Mouse (Mus musculus) myocyte (in vitro differentiated cells): Measurements from ENCODE around the gene Mapk1ip1.

Source experiments
- CEBPB ChIP-seq: IDR thresholded peaks from 2 replicates; pipeline ENCODE4 v1.6.1; 2011; ENCODE audit warnings: mild to moderate bottlenecking, moderate library complexity; ENCODE audit not compliant: poor library complexity, insufficient read depth, severe bottlenecking
- MAX ChIP-seq: IDR thresholded peaks from one replicate; pipeline ENCODE4 v1.6.1; 2011; ENCODE audit warnings: low read depth, mild to moderate bottlenecking, control low read depth
- MYOD1 ChIP-seq, 3 experiments: IDR thresholded peaks; one replicate each; pipeline ENCODE4 v1.6.1; 2011; ENCODE audit warnings: control low read depth in 2 of 3, low read depth in 2 of 3, mild to moderate bottlenecking in 2 of 3, moderate library complexity in 1 of 3; ENCODE audit not compliant: insufficient read length in 2 of 3, control insufficient read depth in 1 of 3
- MYOG ChIP-seq, 3 experiments: IDR thresholded peaks; one replicate each; pipeline ENCODE4 v1.6.1; 2011; ENCODE audit warnings: control low read depth in 2 of 3, low read depth in 2 of 3, mild to moderate bottlenecking in 2 of 3; ENCODE audit not compliant: insufficient read length in 2 of 3, control insufficient read depth in 1 of 3, insufficient read depth in 1 of 3
- POLR2A ChIP-seq: IDR thresholded peaks from one replicate; pipeline ENCODE4 v1.6.1; 2011; ENCODE audit warnings: low read depth, mild to moderate bottlenecking, control low read depth, moderate library complexity; ENCODE audit not compliant: insufficient read length
- POLR2AphosphoS2 ChIP-seq: IDR thresholded peaks from one replicate; pipeline ENCODE4 v1.6.1; 2011; ENCODE audit warnings: low read depth, control low read depth; ENCODE audit not compliant: insufficient read length
- REST ChIP-seq: IDR thresholded peaks from one replicate; pipeline ENCODE4 v1.6.1; 2011; ENCODE audit warnings: mild to moderate bottlenecking, control low read depth, moderate library complexity; ENCODE audit not compliant: insufficient read depth, insufficient read length
- TCF12 ChIP-seq: IDR thresholded peaks from one replicate; pipeline ENCODE4 v1.6.1; 2011; ENCODE audit warnings: mild to moderate bottlenecking, control low read depth; ENCODE audit not compliant: poor library complexity, insufficient read depth, severe bottlenecking
- USF1 ChIP-seq: IDR thresholded peaks from one replicate; pipeline ENCODE4 v1.6.1; 2011; ENCODE audit warnings: low read depth, mild to moderate bottlenecking, control low read depth, moderate library complexity

- TF ChIP-seq POLR2A (no peak), POLR2AphosphoS2 (no peak), USF1 (no peak), MYOD1 (IDR thresholded peaks at IDR 0.05; ENCODE audit: control insufficient read depth in 1 of 3, insufficient read length in 2 of 3, low read depth in 2 of 3) (no peak), CEBPB (no peak), REST (no peak), MYOG (IDR thresholded peaks at IDR 0.05; ENCODE audit: control insufficient read depth in 1 of 3, insufficient read depth in 1 of 3, insufficient read length in 2 of 3, low read depth in 2 of 3) (no peak), MAX (no peak), TCF12 (no peak)
Observed at GRCm38 (mm10) chr7:138846502-138846991, 474 bp upstream of the Mapk1ip1 start.
